Mouse (Mus musculus): ENCODE results near the gene Plekhg6.

Plekhg6 gene

GRCm38 (mm10) chr6:125353221-125353620, 27.4 kb downstream of the Plekhg6 start:
- no peak for DNase-seq

GRCm38 (mm10) chr6:125352811-125353210, 27.8 kb downstream of the Plekhg6 start:
- DNase-seq = no peak

- no peak for DNase-seq
Measured at GRCm38 (mm10) chr6:125352046-125352384, 28.6 kb downstream of the Plekhg6 start.

- DNase-seq = no peak
Measured at GRCm38 (mm10) chr6:125351368-125352045, 29.1 kb downstream of the Plekhg6 start.

- DNase-seq = no peak
Measured at GRCm38 (mm10) chr6:125350995-125351324, 29.6 kb downstream of the Plekhg6 start.

GRCm38 (mm10) chr6:125350231-125350994, 30.2 kb downstream of the Plekhg6 start:
- peak; percentile 32 for DNase-seq

- DNase-seq = peak; percentile 71
Measured at GRCm38 (mm10) chr6:125349575-125350230, 30.9 kb downstream of the Plekhg6 start.

- DNase-seq = no peak
Measured at GRCm38 (mm10) chr6:125348721-125349574, 31.6 kb downstream of the Plekhg6 start, which contains the start of gene Tnfrsf1a. TSS of gene Tnfrsf1a (plus strand) at chr6:125349362.

GRCm38 (mm10) chr6:125346029-125346428, 34.6 kb downstream of the Plekhg6 start:
- no peak for DNase-seq

GRCm38 (mm10) chr6:125345625-125346024, 35.0 kb downstream of the Plekhg6 start:
- DNase-seq = no peak

GRCm38 (mm10) chr6:125344866-125345265, 35.7 kb downstream of the Plekhg6 start:
- DNase-seq = no peak

GRCm38 (mm10) chr6:125344084-125344483, 36.5 kb downstream of the Plekhg6 start:
- no peak for DNase-seq

GRCm38 (mm10) chr6:125342198-125342597, 38.4 kb downstream of the Plekhg6 start:
- no peak for DNase-seq

GRCm38 (mm10) chr6:125340244-125340643, 40.3 kb downstream of the Plekhg6 start:
- no peak for DNase-seq

GRCm38 (mm10) chr6:125338791-125339660, 41.6 kb downstream of the Plekhg6 start:
- DNase-seq = no peak

- no peak for DNase-seq
Measured at GRCm38 (mm10) chr6:125334356-125334755, 46.2 kb downstream of the Plekhg6 start.

- no peak for DNase-seq
Measured at GRCm38 (mm10) chr6:125333112-125333899, 47.3 kb downstream of the Plekhg6 start.

GRCm38 (mm10) chr6:125330626-125331326, 49.8 kb downstream of the Plekhg6 start:
- DNase-seq = peak; percentile 93

GRCm38 (mm10) chr6:125328243-125328642, 52.4 kb downstream of the Plekhg6 start:
- no peak for DNase-seq

GRCm38 (mm10) chr6:125325337-125325736, 55.3 kb downstream of the Plekhg6 start:
- no peak for DNase-seq
